Mouse (Mus musculus): ENCODE measurements around the gene Ccr1l1.

The Ccr1l1 gene

DNA sequence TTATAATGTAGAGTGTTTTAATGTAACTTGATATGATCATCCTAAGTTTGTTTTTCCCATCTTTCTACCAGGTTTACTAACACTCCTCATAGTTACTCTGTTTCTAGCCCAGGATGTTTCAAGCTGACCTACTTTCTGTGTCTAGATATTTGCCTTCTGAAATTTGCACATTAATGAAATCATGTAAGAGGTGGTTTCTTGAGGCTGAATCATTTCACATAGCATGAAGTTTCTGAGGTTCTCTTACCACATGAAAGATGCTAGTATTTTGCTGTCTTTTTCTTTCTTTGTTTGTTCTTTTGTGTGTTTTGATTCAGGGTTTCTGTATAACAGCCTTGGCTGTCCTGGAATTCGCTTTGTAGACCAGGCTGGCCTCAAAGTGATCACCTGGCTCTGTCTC is 18.0 kb downstream of the Ccr1l1 start:
- no peak for DNase-seq (ENCODE audit: low spot score in 2 of 2)

DNA sequence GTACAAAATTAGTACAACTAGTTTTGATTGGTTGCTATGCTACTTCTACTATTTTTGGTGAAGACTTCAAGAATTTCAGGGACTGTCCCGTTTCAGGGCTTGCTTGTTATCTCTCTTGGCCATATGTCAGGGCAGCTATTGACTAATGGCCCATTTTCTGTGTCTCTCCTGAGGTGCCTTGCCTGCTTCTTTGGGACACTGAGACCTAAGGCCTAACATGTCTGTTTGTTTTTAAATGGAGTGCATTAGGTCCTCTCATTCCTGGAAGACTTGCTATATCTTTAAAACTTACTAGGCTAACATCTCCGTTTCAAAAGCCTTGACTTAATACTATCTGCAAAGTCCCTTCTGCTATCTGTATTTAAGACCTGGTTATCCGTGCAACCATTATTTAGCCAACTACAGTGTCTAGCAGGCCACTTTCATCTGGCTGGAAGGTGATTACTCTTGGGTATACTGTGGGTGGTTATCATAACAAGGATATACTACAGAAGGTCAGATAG is 20.2 kb downstream of the Ccr1l1 start:
- DNase-seq (ENCODE audit: low spot score in 2 of 2) = no peak

GRCm38 (mm10) chr9:123956892-123957291 is 21.3 kb downstream of the Ccr1l1 start:
- DNase-seq (ENCODE audit: low spot score in 2 of 2) = no peak

- no peak for DNase-seq (ENCODE audit: low spot score in 2 of 2)
Observed at GRCm38 (mm10) chr9:123953551-123953950, 24.7 kb downstream of the Ccr1l1 start.

DNA sequence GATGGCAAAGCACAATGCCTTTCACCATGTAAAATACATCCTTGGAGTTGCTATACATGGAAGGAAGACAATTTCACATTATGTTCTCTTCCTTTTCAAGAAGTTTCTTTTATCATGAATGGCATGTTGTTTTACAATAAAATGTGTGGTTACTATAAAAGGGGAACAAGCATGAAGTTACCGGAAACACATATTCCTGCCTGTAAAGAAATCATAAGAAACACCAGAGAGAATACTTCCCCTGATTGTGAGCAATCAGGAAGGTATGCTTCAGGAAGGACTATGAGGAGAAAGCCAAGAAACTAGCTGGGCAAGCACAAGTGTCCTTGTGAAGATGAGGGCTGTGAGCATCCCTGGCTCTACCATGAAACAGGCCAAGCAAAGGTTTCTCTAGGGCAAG is 27.0 kb downstream of the Ccr1l1 start:
- no peak for DNase-seq (ENCODE audit: low spot score in 2 of 2)

DNA sequence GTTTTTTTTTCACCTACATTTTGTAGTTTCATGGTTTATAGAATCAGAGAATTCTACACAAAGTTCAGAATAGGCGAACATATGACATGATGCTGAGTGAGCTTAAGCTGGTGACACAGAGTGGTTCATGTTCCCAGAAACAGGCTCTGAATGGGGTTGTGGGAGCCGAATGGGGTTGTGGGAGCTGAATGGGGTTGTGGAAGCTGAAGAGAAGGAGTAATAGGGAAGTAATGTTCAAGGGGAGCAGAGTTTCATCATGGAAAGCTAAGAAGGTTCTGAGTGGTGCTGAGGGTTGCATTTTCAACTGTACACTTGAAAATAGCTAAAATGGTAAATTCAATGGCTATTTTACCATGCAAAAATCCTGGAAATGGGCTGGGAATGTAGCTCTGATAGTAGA is 28.8 kb downstream of the Ccr1l1 start:
- no peak for DNase-seq (ENCODE audit: low spot score in 2 of 2)

DNA sequence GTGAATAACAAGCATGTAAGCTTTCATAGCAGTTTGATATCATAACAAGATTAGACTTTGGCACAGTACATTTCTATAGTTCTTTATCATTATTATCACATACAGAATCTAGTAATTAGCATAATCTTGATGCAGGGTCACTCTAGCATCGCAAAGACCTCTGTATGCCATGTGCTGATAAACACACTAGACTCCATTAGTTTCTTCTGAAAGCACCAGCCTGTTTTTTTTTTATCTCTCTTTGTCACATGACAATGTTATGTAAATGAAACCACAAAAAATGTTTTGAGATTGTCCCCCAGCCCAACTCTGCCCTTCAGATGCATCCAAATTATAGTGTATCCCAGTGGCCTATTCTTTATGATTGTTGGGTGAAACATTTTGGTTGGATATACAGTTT is 30.4 kb downstream of the Ccr1l1 start:
- DNase-seq (ENCODE audit: low spot score in 2 of 2) = no peak

DNA sequence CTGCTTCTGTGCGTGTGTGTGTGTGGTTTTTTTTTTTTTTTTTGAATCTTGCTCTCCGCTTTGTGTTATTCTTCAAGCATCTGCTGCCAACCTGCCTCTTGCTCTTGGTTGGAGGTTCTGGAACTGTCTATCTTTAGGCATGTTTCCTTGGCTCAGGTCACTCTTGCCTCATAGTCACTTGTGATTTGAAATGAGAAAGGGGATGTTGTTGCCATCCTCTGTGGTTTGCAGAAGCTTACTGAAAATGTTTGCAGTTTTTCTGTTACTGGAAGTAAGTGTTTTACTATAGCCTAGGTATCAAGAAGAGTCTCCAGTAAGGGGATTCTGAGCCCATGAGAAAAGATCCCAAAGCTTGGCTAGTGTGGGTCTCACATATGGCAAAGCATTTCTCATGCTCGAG is 36.2 kb downstream of the Ccr1l1 start:
- DNase-seq (ENCODE audit: low spot score in 2 of 2) = no peak

DNA sequence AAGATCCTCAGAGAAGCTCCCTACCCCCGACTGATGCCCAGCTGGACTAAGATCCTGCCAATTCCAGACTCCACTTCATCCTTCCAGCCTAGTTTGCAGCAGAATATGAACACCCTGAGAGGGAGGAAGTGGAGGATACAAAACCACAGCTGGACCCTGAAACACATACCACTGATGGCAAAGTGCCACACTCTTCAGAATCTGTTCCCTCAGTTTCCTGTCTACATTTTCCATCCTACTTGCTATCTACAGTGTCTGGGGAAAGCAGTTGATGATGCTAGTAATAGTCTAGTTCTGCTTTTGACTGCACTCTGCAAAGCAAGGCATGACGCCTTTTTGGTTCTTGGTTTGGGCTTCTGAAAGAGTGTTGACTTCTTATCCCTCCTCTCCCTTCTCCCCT is 36.9 kb downstream of the Ccr1l1 start:
- DNase-seq (ENCODE audit: low spot score in 2 of 2) = no peak

GRCm38 (mm10) chr9:123940628-123941027 is 37.6 kb downstream of the Ccr1l1 start:
- no peak for DNase-seq (ENCODE audit: low spot score in 2 of 2)

DNA sequence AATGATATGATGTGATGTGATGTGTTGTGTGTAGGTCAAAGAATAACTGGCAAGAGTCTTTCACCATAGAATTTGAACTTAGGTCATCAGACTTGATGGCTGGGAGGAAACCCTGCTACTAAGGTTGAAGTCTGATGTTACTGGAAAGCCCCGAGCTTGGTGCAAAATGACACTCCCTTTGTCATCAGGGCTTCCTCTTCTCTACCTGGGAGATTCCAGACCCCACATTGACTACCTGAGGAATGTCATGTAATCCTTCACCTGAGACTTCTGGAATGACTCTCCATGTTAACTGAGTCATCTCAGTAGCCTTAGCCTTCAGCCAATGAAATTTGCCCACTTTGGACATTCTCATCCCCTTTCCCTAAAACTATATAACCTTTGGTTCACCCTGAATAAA is 38.0 kb downstream of the Ccr1l1 start:
- DNase-seq (ENCODE audit: low spot score in 2 of 2) = no peak

DNA sequence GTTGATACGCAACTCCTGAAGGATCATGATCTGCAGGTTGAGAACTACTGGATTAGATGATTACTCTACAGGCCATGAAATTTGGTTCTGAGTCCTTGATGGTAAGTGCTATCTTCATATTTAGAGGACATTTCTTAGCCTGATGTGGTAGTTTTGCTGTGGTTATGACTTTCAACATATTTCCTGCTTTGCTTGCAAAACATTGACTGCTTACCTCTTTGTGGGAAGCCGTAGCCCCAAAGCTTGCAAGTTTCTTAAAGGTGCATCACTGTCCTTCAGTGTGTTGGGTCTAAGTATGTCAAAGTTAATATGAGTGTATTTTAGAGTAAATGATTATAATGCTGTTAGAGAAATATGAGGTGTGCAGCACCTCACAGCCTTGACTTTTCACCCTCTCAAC is 40.2 kb downstream of the Ccr1l1 start:
- no peak for DNase-seq (ENCODE audit: low spot score in 2 of 2)

DNA sequence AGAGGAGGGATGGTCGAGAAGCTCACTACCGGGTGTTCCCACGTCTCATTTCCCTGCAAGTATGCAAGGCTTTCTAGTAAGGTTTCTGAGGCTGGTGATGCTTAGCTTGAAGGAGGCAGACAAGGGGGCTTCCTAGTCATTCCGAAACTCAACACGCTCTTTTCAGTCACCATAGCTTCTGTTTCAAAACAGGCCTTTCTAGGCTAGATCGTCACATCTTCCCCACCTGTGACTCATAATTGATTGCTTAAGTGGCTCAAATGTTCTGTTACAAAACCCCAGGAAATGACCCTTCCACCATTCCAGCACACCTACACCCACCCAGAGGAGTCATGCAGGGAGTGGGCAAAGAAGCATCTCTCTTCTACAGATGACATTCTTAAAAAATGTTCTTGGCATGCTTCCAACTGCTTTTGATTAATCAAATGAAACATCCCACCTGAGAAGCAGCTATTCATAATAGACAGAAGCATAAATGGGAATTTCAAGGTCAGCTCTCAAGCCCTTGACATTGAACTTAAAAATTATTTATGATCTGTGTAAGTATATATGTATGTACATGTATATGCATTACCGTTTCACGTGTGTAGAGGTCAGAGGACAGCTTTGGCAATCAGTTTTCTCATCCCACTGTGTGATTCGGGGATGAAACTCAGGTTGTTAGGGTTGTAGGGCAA is 41.5 kb downstream of the Ccr1l1 start:
- DNase-seq (ENCODE audit: low spot score in 2 of 2) = no peak

- DNase-seq (ENCODE audit: low spot score in 2 of 2) = no peak
Observed at GRCm38 (mm10) chr9:123935776-123936175, 42.4 kb downstream of the Ccr1l1 start.

DNA sequence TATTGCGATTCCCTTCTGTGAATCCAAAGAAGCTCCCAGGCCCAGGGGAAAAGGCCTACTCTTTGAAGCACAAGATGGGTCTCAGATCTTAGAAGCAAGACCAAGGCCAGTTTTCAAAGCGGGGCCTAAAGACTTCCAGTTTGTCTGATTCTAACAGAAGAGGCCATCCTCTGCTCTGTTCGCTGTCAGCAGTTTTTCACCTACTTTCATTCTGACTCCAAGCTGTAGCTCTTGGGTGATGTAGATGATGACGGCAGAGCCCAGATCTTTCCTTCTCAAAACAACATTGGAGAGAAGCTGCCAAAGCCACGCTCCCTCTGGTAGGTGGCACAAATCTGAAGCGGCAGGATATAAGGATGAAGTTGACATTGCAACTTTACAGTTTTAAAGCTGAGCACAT is 42.9 kb downstream of the Ccr1l1 start:
- no peak for DNase-seq (ENCODE audit: low spot score in 2 of 2)

DNA sequence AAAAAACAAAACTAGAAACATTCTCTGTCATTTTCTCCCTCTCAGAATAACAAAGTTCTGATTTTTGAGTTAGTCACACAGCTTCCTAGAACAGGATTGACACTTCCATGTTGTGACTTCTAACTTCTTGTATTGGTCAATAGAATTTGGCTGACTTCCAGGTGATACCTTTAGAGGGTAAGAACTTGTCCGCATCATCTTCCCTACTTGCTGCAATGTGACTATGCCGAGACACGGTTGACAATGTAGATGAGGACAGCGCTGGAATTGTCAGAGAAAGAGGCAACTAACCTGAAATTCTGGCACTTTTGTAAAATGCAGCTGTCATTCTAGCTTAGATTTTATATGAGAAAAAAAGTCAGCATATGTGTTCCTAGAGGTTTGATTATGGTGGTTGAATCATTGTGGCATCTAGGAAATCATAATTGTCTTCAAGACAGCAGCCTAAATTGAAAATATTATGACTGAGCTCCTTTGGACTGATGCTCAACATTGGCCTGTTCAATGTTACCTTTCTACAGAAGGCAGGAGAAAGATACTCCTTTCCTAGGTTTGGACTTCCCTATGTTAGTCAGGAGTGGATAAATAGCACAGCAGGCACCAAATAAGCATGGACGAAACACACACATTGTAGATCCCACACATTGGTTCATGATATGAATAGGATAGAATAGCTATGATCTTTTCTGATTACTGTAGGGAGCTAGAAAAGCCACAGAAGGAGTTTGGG is 44.3 kb downstream of the Ccr1l1 start:
- DNase-seq (ENCODE audit: low spot score in 2 of 2) = no peak

DNA sequence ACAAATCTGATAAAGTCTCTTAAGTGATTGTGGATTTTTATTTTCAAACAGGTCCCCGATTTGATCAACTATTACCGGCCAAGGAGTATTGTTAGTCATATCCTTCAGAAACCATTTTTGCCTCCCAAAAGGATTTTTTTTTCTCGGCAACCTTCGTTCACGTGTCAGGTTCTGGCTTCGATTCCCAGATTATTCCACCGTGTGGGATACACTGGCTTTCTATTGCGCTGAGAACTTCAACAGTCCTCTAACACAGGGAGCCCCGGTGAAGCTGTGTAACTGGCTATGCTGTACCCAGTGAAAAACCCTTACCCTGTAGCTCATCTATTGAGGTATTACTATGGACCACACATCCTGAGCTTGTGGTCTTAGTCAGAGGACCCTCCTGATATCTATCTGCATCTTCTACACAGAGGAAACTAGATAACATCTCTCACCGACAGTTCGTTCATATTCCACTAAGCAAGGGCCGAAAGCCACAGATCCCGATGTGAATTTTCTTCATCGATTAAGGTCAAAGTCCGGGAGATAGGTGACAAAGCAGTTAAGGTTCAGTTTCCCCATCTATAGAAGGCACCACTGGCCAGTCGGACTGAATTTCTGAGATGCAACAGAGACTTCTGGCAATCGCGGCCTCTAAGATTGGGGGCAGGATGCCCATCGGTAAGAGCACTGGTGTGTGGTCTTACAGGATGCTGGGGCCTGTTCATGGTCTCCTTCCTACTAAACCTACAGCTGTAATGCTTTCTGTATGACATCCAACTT is 45.1 kb downstream of the Ccr1l1 start:
- DNase-seq (ENCODE audit: low spot score in 2 of 2) = no peak

DNA sequence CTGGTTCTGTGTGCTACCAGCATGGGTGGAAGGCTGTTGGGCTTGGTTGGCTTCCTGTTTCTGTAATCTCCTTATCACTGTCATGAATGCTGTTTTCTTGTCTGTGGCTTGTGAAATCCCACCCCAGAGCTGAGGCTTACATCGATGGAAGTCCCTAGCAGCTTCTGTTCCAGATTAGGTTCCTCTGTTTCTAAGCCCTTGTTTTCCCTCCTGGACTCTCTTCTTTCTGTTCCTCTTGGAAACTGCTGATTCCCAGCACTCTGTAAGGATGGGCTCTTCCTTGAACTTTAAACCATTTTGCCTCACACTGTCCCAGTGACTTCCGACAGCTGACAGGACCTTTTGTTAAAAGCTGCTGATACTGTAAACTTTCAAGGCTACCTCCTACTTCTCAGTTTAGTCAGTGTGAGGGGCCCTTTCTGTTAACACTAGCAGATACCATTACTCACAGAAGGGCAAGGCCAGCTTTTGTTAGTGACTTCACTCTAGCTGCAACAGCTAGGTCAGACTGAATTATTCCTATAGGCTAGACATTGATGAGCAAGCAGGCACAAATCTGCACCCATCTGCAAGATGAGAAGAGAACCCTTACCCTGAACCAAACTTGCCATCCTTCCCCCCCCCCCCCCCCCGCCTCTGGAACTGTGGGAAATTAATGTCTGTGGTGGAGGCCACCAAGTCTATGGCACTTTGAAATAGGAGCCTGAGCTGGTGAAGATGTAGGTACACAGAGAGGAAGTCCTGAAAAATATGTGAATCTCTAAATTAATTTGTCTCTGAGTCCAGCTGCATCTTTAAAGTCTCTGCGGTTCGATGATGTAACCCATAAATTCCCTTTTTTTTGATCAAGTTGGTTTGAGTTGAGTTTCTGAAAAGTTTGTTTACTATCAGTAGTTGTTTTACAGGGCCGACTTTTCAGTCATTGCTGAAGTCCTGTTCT is 46.2 kb downstream of the Ccr1l1 start:
- DNase-seq (ENCODE audit: low spot score in 2 of 2) = no peak

DNA sequence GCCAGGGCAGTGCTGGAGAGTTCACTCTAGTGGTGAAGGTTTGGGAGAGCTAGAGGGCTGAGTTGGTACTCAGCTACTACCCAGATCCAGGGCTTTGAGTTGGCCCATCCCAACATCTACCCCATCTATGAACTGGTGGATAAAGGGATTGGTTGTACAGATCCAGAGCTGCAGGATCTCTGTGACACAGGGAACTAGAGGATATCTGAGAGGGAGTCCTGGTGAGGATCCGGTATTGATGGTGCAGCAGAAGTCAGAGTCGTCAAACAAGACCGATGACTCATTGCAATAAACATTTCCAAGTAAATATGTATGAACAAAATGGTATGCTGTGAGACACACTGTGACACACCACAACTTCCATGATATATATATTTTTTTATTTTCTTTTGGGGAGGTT is 47.3 kb downstream of the Ccr1l1 start:
- DNase-seq (ENCODE audit: low spot score in 2 of 2) = no peak

GRCm38 (mm10) chr9:123930476-123930875 is 47.7 kb downstream of the Ccr1l1 start:
- DNase-seq (ENCODE audit: low spot score in 2 of 2) = no peak

DNA sequence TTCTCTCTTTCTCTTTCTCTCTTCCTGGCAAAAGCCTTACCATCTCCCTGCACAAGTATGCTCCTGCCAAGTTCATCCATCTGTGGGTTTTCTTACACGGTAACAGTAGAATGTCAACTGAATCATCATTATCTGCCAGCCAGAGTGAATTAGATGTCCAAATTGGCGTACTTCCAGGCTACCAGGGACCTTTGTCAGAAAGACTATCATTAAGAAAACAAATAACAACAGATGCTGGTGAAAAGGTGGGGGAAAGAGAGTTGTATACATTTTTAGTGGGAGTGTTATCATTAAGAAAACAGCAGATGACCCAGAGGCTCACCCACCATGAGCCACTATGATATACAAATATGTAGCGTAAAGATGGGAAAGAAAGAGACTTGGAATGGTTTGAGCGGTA is 48.3 kb downstream of the Ccr1l1 start:
- DNase-seq (ENCODE audit: low spot score in 2 of 2) = no peak
